Mouse (Mus musculus): ENCODE data around the gene Cacul1.
A peak's percentile ranks its signal among the peaks of the same experiment; 100 is the strongest.
"Not testable (repeated sequence)": the region's sequence is repeated elsewhere in the genome, so short reads cannot be mapped to it uniquely, and the experiment has no call there.

Cacul1 gene

GRCm38 (mm10) chr19:60580582-60581339, at the start of gene Cacul1:
Cacul1 (minus strand) TSS chr19:60581025.
- DNase-seq (ENCODE audit: low spot score), result peak; percentile 93

- DNase-seq (ENCODE audit: low spot score), result no peak
Measured at GRCm38 (mm10) chr19:60619420-60619819, 38.6 kb upstream of the Cacul1 start.

DNA sequence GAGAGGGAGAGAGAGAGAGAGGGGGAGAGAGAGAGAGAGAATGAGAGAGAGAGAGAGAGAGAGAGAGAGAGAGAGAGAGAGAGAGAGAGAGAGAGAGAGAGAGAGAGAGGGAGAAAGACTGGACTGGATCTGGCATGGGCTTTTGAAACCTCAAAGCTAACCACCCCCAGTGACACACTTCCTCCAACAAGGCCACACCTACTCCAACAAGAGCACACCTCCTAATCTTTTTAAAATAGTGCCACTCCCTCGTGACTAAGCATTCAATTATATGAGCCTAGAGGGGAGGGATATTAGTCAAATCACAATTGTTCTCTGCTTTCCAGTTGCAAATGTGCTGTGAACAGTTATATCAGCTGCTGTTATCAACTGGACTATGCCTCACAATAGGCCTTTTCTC, 36.2 kb upstream of the Cacul1 start:
- no peak for DNase-seq (ENCODE audit: low spot score)

DNA sequence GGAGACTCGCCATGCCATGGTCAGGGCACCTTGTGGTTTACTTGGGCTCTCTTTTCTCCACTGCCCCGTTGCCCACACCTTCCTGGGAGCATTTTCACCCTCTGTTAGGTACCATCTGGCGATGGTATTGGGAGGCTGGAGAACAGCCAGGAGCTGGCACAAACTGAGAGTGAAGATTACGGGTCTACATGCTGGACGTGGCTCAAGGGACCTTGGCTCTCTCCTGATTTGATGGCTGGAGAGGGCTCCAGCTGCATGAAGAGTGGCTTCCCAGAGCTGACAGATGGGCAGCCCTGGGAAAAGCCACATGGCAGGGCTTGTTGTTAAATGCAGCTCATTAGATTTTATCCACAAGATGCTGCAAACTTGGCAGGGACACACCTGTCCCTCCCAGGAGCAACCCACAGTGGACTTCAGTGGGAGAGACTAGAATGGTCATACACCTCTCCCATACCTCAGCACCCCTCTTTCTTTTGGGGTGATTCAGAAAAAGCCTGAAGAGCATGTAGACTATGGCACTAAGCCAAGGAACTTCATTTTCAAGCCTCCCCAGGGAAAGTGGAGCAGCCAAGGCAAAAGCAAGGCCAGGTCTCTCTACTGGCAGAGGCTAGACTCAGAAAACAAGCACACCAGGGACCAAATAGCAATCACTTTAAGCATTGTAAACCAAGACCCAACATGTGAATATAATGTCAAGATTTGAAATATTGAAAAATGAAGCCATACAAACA, 34.8 kb upstream of the Cacul1 start:
- DNase-seq (ENCODE audit: low spot score), result no peak

- no peak for DNase-seq (ENCODE audit: low spot score)
Measured at GRCm38 (mm10) chr19:60611525-60612215, 30.8 kb upstream of the Cacul1 start.

DNA sequence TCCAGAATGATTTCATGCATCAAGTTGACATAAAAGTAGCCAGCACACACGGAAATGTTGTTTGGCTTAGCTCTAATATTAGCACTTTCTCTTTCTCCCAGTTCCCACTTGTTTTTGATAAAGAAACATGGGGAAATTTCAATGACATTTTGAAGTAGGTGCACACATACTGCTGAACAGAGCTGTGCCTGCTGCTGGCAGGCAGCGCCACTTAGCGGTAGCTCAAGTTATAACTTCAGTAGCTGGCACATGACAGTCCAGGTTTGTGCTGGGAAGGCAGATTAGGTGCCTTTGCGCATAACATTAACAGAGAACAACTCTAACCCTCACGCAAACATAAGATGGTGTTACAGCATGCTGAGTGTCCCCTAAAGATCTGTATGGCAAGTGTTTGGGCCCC, 27.9 kb upstream of the Cacul1 start:
- DNase-seq (ENCODE audit: low spot score), result no peak

GRCm38 (mm10) chr19:60603586-60603985, 22.8 kb upstream of the Cacul1 start:
- no peak for DNase-seq (ENCODE audit: low spot score)

- not testable (repeated sequence) for DNase-seq (ENCODE audit: low spot score)
Measured at GRCm38 (mm10) chr19:60602066-60602465, 21.2 kb upstream of the Cacul1 start.

- DNase-seq (ENCODE audit: low spot score), result no peak
Measured at GRCm38 (mm10) chr19:60598025-60598697, 17.3 kb upstream of the Cacul1 start.

DNA sequence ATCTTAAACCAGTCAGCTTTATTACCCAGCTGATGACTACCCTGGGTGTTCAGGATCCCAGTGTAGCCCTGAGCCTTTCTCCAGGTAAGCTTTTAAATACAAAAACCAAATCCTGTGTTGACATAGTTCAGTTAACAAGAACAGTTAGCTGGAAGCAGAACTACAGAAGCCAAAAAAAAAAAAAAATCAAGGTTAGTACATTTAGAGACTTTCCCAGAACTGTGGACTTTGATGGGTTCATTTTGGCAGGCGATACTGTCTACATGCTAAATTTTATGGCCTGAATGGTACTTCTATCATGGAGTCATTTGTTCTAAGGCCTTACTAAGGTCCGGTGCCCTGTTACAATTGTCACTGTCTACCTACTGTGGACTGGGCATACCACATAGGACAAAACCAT, 8.8 kb upstream of the Cacul1 start:
- no peak for DNase-seq (ENCODE audit: low spot score)

GRCm38 (mm10) chr19:60586652-60587051, 5.8 kb upstream of the Cacul1 start:
- DNase-seq (ENCODE audit: low spot score), result no peak

DNA sequence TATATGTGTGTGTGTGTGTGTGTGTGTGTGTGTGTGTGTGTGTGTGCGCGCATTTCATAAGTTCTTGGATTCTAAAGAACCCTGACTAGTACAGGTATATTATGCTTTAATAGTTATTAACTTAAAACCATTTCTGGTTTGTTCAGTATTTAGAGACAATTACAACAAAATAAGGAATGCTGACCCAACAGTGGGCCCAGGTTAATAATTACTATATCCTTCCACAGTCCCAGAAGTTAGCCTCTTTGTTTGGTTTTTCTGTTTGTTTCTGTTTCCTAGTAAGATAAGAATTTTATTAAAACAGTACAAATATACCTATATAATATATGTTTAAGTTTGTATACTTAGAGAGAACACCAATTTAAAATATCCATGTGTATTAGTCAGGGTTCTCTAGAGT, 2.4 kb upstream of the Cacul1 start:
- no peak for DNase-seq (ENCODE audit: low spot score)

DNA sequence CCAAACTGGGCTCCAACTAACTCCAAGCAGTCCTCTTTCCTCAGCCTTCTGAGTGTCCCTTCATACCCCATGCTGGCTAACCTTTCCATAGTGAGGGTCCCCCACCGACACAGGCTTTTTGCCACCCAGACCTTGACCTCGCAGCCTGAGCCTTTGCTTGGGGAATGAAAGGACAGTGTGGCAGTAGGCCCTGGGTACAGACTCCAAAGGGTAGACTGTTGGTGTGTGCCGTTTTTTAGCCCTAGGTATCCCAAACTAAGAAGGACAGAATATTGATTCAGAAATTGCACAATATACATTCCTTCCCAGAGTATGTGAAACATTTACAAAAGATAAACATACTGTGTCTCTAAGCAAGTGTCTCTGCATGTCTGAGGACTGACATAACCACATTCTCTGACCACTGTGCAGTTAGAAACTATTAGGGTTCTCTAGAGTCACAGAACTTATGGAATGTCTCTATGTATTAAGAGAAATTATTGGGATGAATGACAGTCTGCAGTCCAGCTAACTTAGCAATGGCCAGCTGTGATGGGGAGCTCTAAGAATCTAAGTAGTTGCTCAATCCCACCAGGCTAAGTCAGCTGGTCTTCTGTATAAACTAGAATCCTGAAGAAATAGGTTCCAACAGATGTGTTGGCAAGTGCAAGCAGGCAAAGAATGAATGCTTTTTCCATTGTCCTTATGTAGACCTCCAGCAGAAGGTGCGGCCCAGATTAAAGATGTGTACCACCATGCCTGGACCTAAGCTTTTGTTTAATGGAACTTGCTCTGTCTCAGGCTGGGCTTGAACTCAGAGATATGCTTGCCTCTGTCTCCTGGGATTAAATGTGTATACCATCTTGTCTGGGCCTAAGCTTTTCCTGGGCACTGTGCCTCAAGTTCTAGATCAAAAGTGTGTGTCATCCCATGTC, 809 bp upstream of the Cacul1 start:
- no peak for DNase-seq (ENCODE audit: low spot score)

GRCm38 (mm10) chr19:60579771-60580581, 849 bp downstream of the Cacul1 start:
- no peak for DNase-seq (ENCODE audit: low spot score)

GRCm38 (mm10) chr19:60576741-60577140, 4.1 kb downstream of the Cacul1 start:
- no peak for DNase-seq (ENCODE audit: low spot score)

DNA sequence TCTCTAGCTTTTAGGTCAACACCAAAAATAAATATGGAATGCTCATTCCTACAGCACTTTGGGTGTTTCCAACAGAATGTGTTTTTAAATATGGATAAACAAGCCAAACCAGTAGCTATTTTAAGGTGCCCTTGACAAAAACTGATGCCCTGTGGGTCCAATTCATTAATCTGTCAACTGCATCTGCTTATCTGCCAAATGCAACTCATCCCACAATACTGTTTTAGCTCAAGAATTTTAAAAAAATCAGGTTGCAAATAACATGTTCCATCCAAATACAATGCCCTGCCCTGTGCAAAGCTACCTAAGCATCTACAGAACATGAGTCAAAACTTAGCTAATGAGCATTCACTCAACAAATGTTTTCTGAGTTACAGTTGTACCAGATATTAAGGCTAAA, 20.3 kb downstream of the Cacul1 start:
- DNase-seq (ENCODE audit: low spot score), result no peak

GRCm38 (mm10) chr19:60554866-60555438, 25.9 kb downstream of the Cacul1 start:
- no peak for DNase-seq (ENCODE audit: low spot score)

- DNase-seq (ENCODE audit: low spot score), result no peak
Measured at GRCm38 (mm10) chr19:60553501-60553900, 27.3 kb downstream of the Cacul1 start.

- DNase-seq (ENCODE audit: low spot score), result no peak
Measured at GRCm38 (mm10) chr19:60543302-60543701, 37.5 kb downstream of the Cacul1 start.

DNA sequence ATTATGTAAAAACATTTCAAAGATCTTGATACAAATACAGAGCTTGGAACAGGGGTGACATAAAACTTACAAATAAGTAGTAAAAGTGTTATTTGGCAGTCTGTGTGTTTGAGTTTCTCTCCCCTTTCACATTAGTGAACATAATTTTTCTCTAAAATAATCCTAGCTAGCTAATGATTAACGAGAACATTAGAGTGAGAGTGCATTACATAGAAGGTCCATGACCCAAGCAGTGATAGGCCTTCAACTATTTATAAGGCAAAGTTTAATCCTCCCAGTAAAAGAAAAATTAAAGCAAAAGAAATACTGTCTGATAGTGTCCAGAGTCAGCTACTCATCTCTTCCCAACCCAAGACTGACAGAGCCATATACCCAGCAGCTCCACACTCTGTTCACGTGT, 48.9 kb downstream of the Cacul1 start:
- DNase-seq (ENCODE audit: low spot score), result no peak
